Mouse (Mus musculus) skeletal muscle tissue, adult 2 months (tissue): Measurements from ENCODE around the gene Tfip11.

Experiments used
- DNase-seq: peaks from one replicate; pipeline ENCODE4 v3.0.0-alpha.2; 2012; ENCODE audit warnings: low read depth, low spot score

The Tfip11 gene

DNA sequence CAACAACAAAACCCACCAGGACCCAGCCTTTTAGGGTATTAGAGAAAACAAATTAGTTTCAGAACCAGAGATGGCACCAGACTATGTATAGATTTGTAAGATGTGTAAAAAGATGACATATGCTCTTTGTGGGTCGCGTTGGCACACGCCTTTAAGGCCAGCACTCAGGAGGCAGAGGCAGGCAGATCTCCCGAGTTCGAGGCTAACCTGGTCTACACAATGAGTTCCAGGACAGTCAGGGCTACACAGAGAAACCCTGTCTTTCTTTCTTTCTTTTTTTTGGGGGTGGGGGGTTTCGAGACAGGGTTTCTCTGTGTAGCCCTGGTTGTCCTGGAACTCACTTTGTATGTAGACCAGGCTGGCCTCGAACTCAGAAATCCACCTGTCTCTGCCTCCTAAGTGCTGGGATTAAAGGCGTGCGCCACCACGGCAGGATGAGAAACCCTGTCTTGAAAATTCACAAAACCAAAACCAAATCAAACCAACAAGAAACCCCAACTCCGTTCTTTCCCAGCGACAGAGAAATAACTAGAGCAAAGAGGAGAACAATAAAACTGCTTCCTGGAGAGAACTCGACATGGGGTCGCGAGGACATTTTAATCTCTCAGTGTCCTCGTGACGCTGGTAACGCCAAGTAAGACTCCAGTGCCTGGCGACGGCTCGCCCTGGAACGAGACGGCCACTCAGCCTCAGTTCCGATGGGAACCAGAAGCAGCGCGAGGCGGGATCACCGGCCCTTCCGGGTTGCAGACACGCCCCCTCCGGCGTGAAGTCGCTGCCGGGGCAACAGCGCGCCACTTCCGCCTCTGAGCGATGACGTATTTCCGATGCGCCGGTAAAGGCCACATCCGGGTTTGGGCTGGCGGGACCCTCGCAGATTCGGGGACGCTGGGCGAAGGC, at the start of gene Tfip11:
Gene Tfip11, plus strand, starts transcription at position 813 of the 900 bp plus-strand sequence.
- DNase-seq: peak; percentile 91

GRCm38 (mm10) chr5:112276907-112277348, 49.2 kb upstream of the Tfip11 start:
- DNase-seq: no peak

- DNase-seq: no peak
These were observed 48.2 kb upstream of the Tfip11 start for GRCm38 (mm10) chr5:112277906-112278470.

DNA sequence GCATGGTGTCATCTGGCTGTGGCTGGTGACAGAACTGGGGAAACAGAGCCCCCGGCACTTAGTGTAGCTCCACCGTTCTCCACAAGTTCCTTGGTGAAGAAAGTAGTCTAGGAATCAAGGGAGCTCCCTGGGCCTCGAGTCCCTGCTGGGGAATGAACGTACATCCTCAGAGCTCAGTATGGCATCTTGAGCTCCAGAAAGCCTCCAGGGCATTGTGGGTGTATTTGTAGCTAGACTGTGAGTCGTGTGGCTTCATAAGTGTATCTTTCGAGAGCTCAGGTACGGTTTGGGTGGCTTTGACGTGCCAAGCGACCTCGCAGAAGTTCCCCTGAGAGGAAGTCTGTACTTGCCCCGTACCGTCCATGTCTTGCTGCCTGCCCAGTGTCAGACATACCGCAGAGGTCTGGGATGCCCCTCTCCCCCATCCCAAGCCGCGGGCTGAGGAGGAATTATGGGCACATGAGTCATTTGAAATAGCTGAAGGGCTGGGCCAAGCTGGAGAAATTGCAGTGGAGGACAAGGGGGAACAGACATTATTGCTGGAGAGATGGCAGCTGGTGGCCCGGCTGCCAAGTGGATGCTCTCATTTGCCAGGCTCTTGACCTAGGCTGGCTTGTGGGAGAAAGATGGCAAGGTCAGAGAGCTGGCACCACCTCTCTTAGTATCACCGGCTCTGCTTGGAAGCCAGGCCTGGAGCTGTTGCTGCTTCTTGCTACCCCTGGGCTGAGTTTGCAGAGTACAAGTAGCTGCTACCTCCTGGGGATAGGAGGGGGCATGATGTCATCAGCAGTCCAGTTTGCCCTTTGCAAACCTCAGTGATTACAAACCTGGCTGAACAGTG, 46.8 kb upstream of the Tfip11 start:
- peak; percentile 72 for DNase-seq

DNA sequence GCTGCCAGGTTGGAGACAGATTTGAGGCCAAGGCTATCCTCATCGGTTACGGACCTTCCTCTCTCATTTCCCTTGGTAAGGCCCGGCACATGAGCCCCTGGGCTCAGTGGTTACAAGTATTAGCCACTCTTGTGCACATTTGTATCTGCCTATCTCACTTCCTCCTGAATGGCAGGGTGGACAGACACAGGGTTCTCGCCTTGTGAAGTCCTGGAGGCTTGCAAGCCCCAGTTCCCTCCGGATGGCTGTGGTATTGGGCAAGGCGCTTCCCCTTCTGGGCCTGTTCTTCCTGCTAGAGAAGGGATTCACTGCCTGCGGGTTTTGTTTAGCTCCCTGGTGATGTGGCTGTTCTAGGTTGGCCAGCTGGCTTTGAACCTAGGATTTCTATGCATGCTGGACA, 46.0 kb upstream of the Tfip11 start:
- peak; percentile 48 for DNase-seq

- DNase-seq: no peak
These were observed 45.1 kb upstream of the Tfip11 start for GRCm38 (mm10) chr5:112280863-112281660.

DNA sequence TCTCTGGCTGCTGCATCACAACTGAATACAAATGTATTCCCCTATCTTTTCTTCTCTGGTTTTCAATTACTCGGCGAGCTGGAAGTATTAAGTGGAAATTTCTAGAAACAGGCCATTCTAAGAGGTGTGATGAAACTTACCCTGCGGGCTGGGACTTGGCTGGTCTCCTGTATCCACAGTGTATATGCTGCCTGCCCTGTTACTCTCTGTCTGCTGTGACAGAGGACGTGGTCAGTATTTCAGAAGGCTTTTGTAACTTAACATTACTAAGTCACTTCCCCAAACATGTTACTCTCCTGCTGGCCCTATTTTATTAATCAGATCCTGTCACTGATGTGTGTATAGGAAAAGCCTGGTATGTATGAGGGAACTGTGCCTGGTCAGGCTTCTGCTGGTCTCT, 44.5 kb upstream of the Tfip11 start:
- DNase-seq: no peak

DNA sequence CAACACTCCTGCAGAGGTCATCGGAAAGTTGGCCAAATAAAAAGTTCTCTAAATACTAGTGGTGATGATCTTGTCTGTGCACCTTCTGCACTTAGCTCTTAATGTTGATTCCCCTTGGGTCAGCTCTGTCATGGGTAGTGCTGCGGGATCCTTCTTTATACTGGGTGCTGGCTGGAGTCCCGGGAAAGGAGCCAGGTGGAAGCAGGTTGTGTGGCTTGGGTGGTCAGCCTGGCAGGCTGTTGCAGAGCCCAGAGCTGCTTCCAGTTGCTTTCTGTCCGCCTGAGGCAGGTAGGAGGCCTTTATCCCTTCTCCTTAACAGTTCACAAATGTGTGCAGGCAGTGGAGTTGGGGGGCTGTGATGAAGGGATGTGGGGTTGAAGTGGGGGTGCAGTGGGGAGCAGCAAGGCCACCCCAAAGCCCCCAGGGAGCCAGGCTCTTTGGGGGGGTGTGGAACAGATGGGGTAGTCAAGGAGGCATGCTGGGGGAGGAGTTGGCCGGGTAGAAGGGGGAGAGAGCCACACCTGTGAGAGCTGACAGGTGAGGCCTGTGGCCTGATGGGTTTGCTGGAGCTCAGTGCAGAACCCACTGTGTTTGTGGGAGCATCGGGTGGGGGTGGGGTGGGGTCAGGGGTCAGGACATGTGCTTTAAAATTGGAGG, 43.9 kb upstream of the Tfip11 start:
- DNase-seq: no peak

- no peak for DNase-seq
These were observed 43.2 kb upstream of the Tfip11 start for GRCm38 (mm10) chr5:112282780-112283482.

DNA sequence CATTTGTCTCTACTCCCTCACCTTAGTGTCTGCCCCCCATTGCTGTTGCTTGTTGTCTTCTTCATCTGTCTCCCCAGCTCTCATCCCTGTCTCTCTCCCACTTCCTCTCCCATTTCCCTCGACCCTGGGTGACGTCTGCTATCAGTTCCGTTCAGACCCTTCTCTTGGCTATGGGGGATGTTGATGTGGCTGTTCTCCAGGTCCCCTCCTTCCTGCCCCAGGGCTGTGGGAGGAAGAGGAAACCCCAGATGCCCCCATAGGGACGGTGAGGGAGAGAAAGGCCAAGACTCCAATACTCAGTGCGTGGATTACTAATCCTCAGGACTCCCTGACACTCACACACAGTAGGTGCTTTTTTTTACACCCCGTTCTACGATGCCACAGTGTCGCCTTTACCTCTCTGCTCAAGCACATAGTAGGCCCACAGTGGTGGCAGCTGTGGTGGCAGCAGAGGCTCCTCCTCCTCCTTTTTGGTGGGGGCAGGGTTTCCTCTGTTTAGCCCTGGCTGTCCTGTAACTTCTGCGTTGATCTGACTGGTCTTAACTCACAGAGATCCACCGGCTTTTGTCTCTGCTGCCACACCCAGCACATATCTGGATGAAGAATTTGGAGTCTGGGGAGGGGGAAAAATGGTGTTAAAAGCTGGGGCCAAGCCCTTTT, 42.5 kb upstream of the Tfip11 start:
- no peak for DNase-seq

GRCm38 (mm10) chr5:112284203-112284582, 42.0 kb upstream of the Tfip11 start:
- no peak for DNase-seq

- DNase-seq: no peak
These were observed 40.5 kb upstream of the Tfip11 start for GRCm38 (mm10) chr5:112285548-112286085.

- DNase-seq: no peak
These were observed 39.6 kb upstream of the Tfip11 start for GRCm38 (mm10) chr5:112286608-112286983.

DNA sequence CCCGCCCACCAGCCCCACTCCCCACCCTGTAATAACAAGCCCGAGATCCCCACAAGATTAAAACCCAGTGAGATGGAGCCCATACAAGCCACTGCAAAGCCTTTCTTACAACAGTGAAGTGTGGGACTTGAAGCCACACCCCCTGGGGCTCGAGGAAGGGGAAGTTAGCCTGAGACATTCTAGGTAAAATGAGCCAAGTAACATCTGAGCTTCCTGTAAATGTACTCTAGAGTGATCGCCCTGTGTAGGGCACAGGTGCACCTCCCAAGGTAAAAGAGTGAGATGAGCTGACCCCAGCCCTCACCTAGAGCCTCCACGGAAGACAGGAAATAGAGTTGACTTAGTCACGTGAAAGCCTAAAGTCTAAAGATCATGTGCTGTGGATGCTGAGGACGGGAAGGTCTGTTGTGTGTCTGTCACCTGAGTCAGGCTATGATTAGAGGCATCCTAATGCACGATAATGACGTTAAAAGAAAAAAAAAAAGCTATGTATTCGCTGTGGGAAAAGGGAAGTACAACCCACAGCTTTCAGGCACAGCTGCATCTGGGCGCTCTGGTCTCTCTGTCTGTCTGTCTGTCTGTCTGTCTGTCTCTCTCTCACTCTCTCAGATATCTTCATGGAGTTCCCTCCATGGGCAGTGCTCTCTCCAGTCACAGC, 39.0 kb upstream of the Tfip11 start:
- DNase-seq: no peak

DNA sequence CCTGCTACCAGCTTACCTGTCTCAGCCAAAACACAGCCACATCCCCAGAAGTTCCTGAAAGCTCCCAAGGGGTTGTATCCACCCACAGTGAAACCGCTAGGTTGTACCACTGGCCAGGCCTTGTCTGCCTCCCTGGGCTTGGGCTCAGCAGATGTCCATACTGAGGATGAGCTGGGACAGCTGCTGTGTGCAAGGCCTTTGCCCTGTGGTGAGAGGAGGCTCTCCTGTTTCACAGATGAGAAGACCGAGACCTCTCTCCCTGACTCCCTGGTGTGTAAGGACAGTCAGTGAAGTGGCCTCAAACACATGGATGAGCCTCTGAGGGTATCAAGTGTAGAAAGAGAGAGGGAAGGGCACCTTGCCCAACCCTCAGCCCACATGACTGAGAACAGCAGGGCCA, 38.5 kb upstream of the Tfip11 start:
- no peak for DNase-seq

DNA sequence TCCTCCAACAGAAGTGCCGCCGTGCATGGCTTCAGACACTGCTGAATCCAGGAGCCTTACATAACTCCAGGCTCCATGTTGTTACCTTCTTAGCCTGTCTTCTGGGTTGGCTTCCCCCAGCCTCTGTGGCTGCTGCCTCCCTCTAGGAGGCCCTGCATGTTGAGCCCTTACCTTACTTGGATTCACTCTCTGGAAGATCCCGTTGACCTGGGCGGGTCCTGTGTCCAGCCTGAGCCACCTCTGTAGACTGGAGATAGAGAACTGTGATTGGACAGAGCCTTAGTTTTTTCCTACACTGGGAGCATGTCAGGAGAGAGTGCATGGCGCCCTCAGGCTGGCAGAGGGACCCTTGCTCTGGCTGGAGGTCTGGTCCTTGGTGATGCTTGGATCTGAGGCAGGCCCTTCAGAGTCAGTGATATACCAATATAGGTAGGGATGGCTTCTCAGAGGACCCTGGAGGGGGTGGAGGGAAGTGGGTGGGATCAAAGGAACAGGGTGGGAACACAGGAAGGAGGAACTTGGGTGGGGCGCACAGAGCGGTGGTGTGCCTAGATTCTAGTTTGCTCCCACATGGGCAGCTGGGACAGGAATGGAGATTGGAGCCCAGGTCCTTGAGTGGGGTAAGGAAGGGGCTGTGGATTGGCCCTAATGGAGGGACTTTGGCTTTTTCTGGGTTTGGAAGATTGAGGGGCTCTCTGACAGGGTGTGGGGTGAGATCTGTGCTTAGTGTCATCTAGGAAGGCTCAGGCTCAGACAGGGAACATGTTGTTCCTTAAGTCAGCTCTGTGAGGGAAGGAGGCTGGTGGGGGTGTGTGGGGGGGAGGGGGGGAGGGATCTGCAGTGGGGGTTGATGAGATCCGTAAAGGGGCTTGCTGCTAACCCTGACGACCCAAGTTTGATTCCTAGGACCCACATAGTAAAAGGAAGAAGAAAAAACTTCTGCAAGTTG, 37.7 kb upstream of the Tfip11 start:
- no peak for DNase-seq

DNA sequence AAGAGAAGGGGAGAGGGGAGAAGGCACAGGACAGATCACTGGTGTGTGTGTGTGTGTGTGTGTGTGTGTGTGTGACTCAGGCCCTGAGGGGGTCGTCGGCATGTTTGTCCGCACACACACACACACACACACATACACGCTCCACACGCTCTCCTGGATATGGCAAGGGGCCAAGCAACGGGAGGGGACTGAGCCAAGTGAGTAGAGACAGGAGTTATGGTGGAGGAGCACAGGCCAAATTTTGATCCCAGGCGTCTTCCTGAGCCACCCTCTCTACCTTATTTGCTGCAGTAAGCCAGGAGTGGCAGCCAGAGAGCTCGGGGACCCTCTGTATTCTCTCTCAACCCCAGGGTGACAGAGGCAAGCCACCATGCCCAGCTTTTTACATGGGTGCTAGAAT, 36.9 kb upstream of the Tfip11 start:
- no peak for DNase-seq
